Mouse (Mus musculus): ENCODE data around the gene P2rx2. TPM values are rescaled to one million over a fixed set of nuclear protein-coding genes. Genes with fewer than 3 reads are reported as not detected.

Gene P2rx2
- polyA plus RNA-seq (2014; fragmentation: Nextera tagmentation; extraction: Ambion mirVana) = 0.56 and 0.72 TPM in 2 replicates

GRCm38 (mm10) chr5:110342648-110343284, at the start of gene P2rx2:
Gene P2rx2, minus strand, starts transcription at chr5:110343212.
- Histone ChIP-seq H3K27ac (replicated peaks; ENCODE audit: low read depth, low read length) (no peak within 1 kb of the TSS), H3K9me3 (ENCODE audit: control insufficient read depth, low read length) (no peaks in the 10 kb centered on the region), H3K9ac (ENCODE audit: low read length) (peak within 1 kb of the TSS; percentile 47), H3K4me1 (ENCODE audit: control insufficient read depth, insufficient read depth, low read length) (peaks cover 5% of the 10 kb centered on the region), H3K4me3 (ENCODE audit: low read depth, low read length) (peak within 1 kb of the TSS; percentile 44), H3K36me3 (ENCODE audit: control insufficient read depth, insufficient read depth, low read length) (no peaks in the 10 kb centered on the region), H3K4me2 (ENCODE audit: low read depth, severe bottlenecking) (peak within 1 kb of the TSS; percentile 86), H3K27me3 (ENCODE audit: control insufficient read depth, insufficient read depth, low read length) (peaks cover 23% of the 10 kb centered on the region)
- 1% methylated on average over 43 of the region's 43 CpGs for WGBS
- ATAC-seq (ENCODE audit: insufficient number of reproducible peaks, low FRiP score, low TSS enrichment, low read depth) (peak; percentile 45; the same call in 1 of the 2 replicates), DNase-seq (ENCODE audit: low spot score) (peak; percentile 66)

DNA sequence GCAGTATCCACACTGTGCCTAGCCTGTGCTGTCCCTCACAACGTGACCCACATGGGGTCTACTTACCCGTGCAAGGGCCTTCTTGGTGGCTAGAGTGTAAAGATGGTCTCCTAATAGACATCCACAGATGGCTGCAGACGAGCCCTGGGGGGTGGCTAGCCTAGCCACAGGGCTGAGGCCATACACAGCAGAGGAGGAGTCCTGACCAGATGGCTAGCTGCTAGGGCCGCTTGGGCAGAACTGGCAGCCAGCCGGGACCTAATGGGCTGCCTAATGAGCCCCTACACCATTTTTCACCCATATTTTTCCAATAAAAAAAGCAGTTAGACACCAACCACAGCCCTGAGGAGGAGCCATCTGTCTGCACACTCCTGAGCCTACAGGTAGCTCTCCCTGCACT, 49.7 kb upstream of the P2rx2 start:
- H3K9me3 ChIP-seq (ENCODE audit: control insufficient read depth, low read length) = no peaks in the 10 kb centered on the region
- ATAC-seq (ENCODE audit: insufficient number of reproducible peaks, low FRiP score, low TSS enrichment, low read depth) = no peak
- no peaks in the 10 kb centered on the region for H3K27me3 ChIP-seq (ENCODE audit: control insufficient read depth, insufficient read depth, low read length)
- peak; percentile 33 for DNase-seq (ENCODE audit: low spot score)
- no peak overlapping the region; the same call in 1 of the 2 replicates for H3K9ac ChIP-seq (ENCODE audit: low read length)
- peaks cover 6% of the 10 kb centered on the region; the same call in 1 of the 2 replicates for H3K4me1 ChIP-seq (ENCODE audit: control insufficient read depth, insufficient read depth, low read length)
- no peak overlapping the region for H3K4me2 ChIP-seq (ENCODE audit: low read depth, severe bottlenecking)
- H3K4me3 ChIP-seq (ENCODE audit: low read depth, low read length) = no peak overlapping the region
- no peak overlapping the region for H3K27ac ChIP-seq (replicated peaks; ENCODE audit: low read depth, low read length)
- WGBS = 29% methylated on average over 5 of the region's 5 CpGs
- H3K36me3 ChIP-seq (ENCODE audit: control insufficient read depth, insufficient read depth, low read length) = no peaks in the 10 kb centered on the region; the same call in 1 of the 2 replicates

DNA sequence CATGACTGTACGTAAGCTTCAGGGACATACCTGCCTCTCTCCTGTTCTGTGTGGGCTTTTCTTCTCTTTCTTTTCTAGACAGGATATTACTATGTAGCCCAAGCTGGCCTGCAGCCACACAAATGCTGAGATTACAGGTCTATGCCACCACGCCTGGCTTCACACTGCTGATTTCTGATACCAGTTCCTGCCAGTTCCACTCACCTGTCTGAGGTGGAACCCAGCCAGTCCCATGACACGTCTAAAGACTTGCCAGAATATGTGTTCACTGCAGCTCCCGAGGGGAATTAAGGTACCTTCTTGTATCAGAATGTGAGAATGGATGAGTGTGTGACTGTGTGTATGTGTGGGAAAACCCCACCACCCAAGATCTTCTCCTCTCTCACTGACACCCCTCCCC, 47.6 kb upstream of the P2rx2 start:
- DNase-seq (ENCODE audit: low spot score) (no peak), ATAC-seq (ENCODE audit: insufficient number of reproducible peaks, low FRiP score, low TSS enrichment, low read depth) (no peak)
- H3K27me3 ChIP-seq (ENCODE audit: control insufficient read depth, insufficient read depth, low read length) = no peaks in the 10 kb centered on the region
- no peaks in the 10 kb centered on the region; the same call in 1 of the 2 replicates for H3K36me3 ChIP-seq (ENCODE audit: control insufficient read depth, insufficient read depth, low read length)
- H3K9me3 ChIP-seq (ENCODE audit: control insufficient read depth, low read length) = no peaks in the 10 kb centered on the region
- H3K9ac ChIP-seq (ENCODE audit: low read length) = no peak overlapping the region
- H3K4me1 ChIP-seq (ENCODE audit: control insufficient read depth, insufficient read depth, low read length) = peaks cover 9% of the 10 kb centered on the region
- no peak overlapping the region for H3K4me2 ChIP-seq (ENCODE audit: low read depth, severe bottlenecking)
- no peak overlapping the region for H3K27ac ChIP-seq (replicated peaks; ENCODE audit: low read depth, low read length)
- no peak overlapping the region for H3K4me3 ChIP-seq (ENCODE audit: low read depth, low read length)
- WGBS = 87% methylated on average over 4 of the region's 4 CpGs

DNA sequence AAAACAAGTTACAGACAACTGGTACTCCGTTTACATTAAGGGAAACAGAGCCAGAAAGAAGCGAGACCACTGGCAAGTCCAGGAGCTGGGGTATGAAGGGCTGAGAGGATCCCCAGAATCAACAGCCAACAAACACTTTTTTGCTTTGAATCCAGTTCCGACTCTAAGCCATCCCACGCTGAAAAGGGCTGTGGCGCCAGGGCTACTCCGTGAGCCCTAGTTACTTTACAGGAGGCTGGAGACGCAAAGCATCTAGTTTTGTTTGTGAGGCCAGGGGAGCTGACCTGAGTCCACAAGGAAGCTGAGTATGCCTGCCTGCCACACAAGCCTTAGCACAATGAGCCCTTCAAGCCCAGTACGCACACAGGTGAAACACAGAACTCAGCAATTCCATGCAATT, 44.3 kb upstream of the P2rx2 start:
- Histone ChIP-seq H3K27me3 (ENCODE audit: control insufficient read depth, insufficient read depth, low read length) (no peaks in the 10 kb centered on the region), H3K36me3 (ENCODE audit: control insufficient read depth, insufficient read depth, low read length) (no peaks in the 10 kb centered on the region), H3K4me1 (ENCODE audit: control insufficient read depth, insufficient read depth, low read length) (peaks cover 12% of the 10 kb centered on the region), H3K9me3 (ENCODE audit: control insufficient read depth, low read length) (no peaks in the 10 kb centered on the region), H3K4me2 (ENCODE audit: low read depth, severe bottlenecking) (peak overlapping the region; percentile 76), H3K27ac (replicated peaks; ENCODE audit: low read depth, low read length) (no peak overlapping the region), H3K4me3 (ENCODE audit: low read depth, low read length) (peak overlapping the region; percentile 89), H3K9ac (ENCODE audit: low read length) (peak overlapping the region; percentile 46)
- DNase-seq (ENCODE audit: low spot score) (no peak), ATAC-seq (ENCODE audit: insufficient number of reproducible peaks, low FRiP score, low TSS enrichment, low read depth) (no peak)
- 16% methylated on average over 8 of the region's 8 CpGs for WGBS

GRCm38 (mm10) chr5:110386371-110387330, 43.6 kb upstream of the P2rx2 start:
- H3K9ac ChIP-seq (ENCODE audit: low read length) = peak overlapping the region; percentile 81
- 0 out of 2 replicates have a peak overlapping the region, but pooled peaks have one; percentile 1 for H3K27ac ChIP-seq (replicated peaks; ENCODE audit: low read depth, low read length)
- H3K36me3 ChIP-seq (ENCODE audit: control insufficient read depth, insufficient read depth, low read length) = no peaks in the 10 kb centered on the region
- H3K27me3 ChIP-seq (ENCODE audit: control insufficient read depth, insufficient read depth, low read length) = no peaks in the 10 kb centered on the region
- peak; percentile 90 for ATAC-seq (ENCODE audit: insufficient number of reproducible peaks, low FRiP score, low TSS enrichment, low read depth)
- DNase-seq (ENCODE audit: low spot score) = peak; percentile 89
- peak overlapping the region; percentile 76 for H3K4me2 ChIP-seq (ENCODE audit: low read depth, severe bottlenecking)
- no peaks in the 10 kb centered on the region for H3K9me3 ChIP-seq (ENCODE audit: control insufficient read depth, low read length)
- WGBS = under 1% methylated on average over 90 of the region's 90 CpGs
- peaks cover 12% of the 10 kb centered on the region for H3K4me1 ChIP-seq (ENCODE audit: control insufficient read depth, insufficient read depth, low read length)
- peak overlapping the region; percentile 89 for H3K4me3 ChIP-seq (ENCODE audit: low read depth, low read length)

- Histone ChIP-seq H3K27me3 (ENCODE audit: control insufficient read depth, insufficient read depth, low read length) (no peaks in the 10 kb centered on the region), H3K9me3 (ENCODE audit: control insufficient read depth, low read length) (no peaks in the 10 kb centered on the region), H3K4me3 (ENCODE audit: low read depth, low read length) (peak overlapping the region; percentile 89), H3K27ac (replicated peaks; ENCODE audit: low read depth, low read length) (no peak overlapping the region), H3K9ac (ENCODE audit: low read length) (0 out of 2 replicates have a peak overlapping the region, but pooled peaks have one; percentile 81), H3K4me1 (ENCODE audit: control insufficient read depth, insufficient read depth, low read length) (peaks cover 12% of the 10 kb centered on the region), H3K36me3 (ENCODE audit: control insufficient read depth, insufficient read depth, low read length) (no peaks in the 10 kb centered on the region; the same call in none of the 2 replicates), H3K4me2 (ENCODE audit: low read depth, severe bottlenecking) (peak overlapping the region; percentile 76)
- no peak for DNase-seq (ENCODE audit: low spot score)
- 68% methylated on average over 4 of the region's 4 CpGs for WGBS
- ATAC-seq (ENCODE audit: insufficient number of reproducible peaks, low FRiP score, low TSS enrichment, low read depth) = no peak
These were observed 42.3 kb upstream of the P2rx2 start for GRCm38 (mm10) chr5:110385263-110385662.

GRCm38 (mm10) chr5:110384491-110384890, 41.5 kb upstream of the P2rx2 start:
- peaks cover 12% of the 10 kb centered on the region for H3K4me1 ChIP-seq (ENCODE audit: control insufficient read depth, insufficient read depth, low read length)
- no peak for DNase-seq (ENCODE audit: low spot score)
- H3K9ac ChIP-seq (ENCODE audit: low read length) = no peak overlapping the region
- no peaks in the 10 kb centered on the region for H3K9me3 ChIP-seq (ENCODE audit: control insufficient read depth, low read length)
- no peak overlapping the region for H3K4me2 ChIP-seq (ENCODE audit: low read depth, severe bottlenecking)
- WGBS = 82% methylated on average over 6 of the region's 6 CpGs
- no peak overlapping the region for H3K27ac ChIP-seq (replicated peaks; ENCODE audit: low read depth, low read length)
- no peaks in the 10 kb centered on the region; the same call in none of the 2 replicates for H3K36me3 ChIP-seq (ENCODE audit: control insufficient read depth, insufficient read depth, low read length)
- H3K27me3 ChIP-seq (ENCODE audit: control insufficient read depth, insufficient read depth, low read length) = no peaks in the 10 kb centered on the region
- no peak for ATAC-seq (ENCODE audit: insufficient number of reproducible peaks, low FRiP score, low TSS enrichment, low read depth)
- H3K4me3 ChIP-seq (ENCODE audit: low read depth, low read length) = no peak overlapping the region

DNA sequence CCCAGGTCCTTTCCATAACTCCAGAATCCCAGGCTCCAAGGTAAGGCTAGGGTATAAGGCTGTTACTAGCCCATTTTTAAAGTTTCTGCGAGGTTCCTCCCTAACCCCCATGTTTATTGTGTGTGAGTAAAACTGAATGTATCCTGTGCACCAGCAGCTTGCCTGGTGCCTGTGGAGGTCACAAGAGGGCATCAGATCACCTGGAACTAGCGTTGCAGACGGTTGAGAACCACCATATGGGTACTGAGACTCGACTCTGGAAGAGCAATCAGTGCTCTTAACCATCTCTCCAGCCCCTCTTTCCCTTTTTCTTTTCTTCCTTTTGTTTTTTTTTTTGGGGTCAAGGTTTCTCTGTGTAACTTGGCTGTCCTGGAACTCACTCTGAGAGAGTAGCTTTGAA, 36.8 kb upstream of the P2rx2 start:
- H3K27ac ChIP-seq (replicated peaks; ENCODE audit: low read depth, low read length) = no peak overlapping the region; the same call in 1 of the 2 replicates
- no peak overlapping the region for H3K9ac ChIP-seq (ENCODE audit: low read length)
- no peaks in the 10 kb centered on the region for H3K27me3 ChIP-seq (ENCODE audit: control insufficient read depth, insufficient read depth, low read length)
- H3K9me3 ChIP-seq (ENCODE audit: control insufficient read depth, low read length) = no peaks in the 10 kb centered on the region
- H3K4me2 ChIP-seq (ENCODE audit: low read depth, severe bottlenecking) = no peak overlapping the region
- H3K4me1 ChIP-seq (ENCODE audit: control insufficient read depth, insufficient read depth, low read length) = peaks cover 6% of the 10 kb centered on the region
- ATAC-seq (ENCODE audit: insufficient number of reproducible peaks, low FRiP score, low TSS enrichment, low read depth) (no peak), DNase-seq (ENCODE audit: low spot score) (no peak)
- H3K4me3 ChIP-seq (ENCODE audit: low read depth, low read length) = no peak overlapping the region
- H3K36me3 ChIP-seq (ENCODE audit: control insufficient read depth, insufficient read depth, low read length) = peaks cover 21% of the 10 kb centered on the region
- 89% methylated on average over 4 of the region's 4 CpGs for WGBS

Measured in limb, embryonic 11.5 days (tissue).